Mouse (Mus musculus) gonadal fat pad, adult 2 months (tissue): Measurements from ENCODE around the gene Pou2f3. TPM values are rescaled to one million over a fixed set of nuclear protein-coding genes. Genes with fewer than 3 reads are reported as not detected.

ENCODE experiments used
- DNase-seq: peaks from one replicate; pipeline ENCODE4 v3.0.0-alpha.2; 2012; ENCODE audit warnings: low read depth
- polyA plus RNA-seq: library from polyadenylated mRNA; depleted of rRNA; stranded (reverse); fragments of >200 nt; gene quantifications from 2 replicates; pipeline ENCODE4 v1.2.3, GENCODE M21; 2012; rRNA removed

Pou2f3 gene
- polyA plus RNA-seq = 0.15 TPM in 2 replicates

- peak; percentile 44 for DNase-seq
Measured at GRCm38 (mm10) chr9:43210190-43210682, at the start of gene Pou2f3. Gene Pou2f3 (minus strand): TSS chr9:43210369.

GRCm38 (mm10) chr9:43253271-43253681 lies 43.1 kb upstream of the Pou2f3 start:
- no peak for DNase-seq

- no peak for DNase-seq
Measured at GRCm38 (mm10) chr9:43252790-43253189, 42.6 kb upstream of the Pou2f3 start.

GRCm38 (mm10) chr9:43251786-43252185 lies 41.6 kb upstream of the Pou2f3 start:
- DNase-seq = no peak

GRCm38 (mm10) chr9:43246738-43247180 lies 36.6 kb upstream of the Pou2f3 start:
- no peak for DNase-seq

- no peak for DNase-seq
Measured at GRCm38 (mm10) chr9:43245801-43246570, 35.8 kb upstream of the Pou2f3 start.

- DNase-seq = no peak
Measured at GRCm38 (mm10) chr9:43242432-43242831, 32.3 kb upstream of the Pou2f3 start.

- DNase-seq = no peak
Measured at GRCm38 (mm10) chr9:43241970-43242369, 31.8 kb upstream of the Pou2f3 start.

GRCm38 (mm10) chr9:43241291-43241690 lies 31.1 kb upstream of the Pou2f3 start:
- no peak for DNase-seq

GRCm38 (mm10) chr9:43240594-43240900 lies 30.4 kb upstream of the Pou2f3 start:
- DNase-seq = no peak

- no peak for DNase-seq
Measured at GRCm38 (mm10) chr9:43239712-43240593, 29.8 kb upstream of the Pou2f3 start, which contains the start of gene Oaf. Gene Oaf (minus strand): TSS chr9:43239911.

- no peak for DNase-seq
Measured at GRCm38 (mm10) chr9:43238631-43239545, 28.7 kb upstream of the Pou2f3 start.

- DNase-seq = no peak
Measured at GRCm38 (mm10) chr9:43238167-43238566, 28.0 kb upstream of the Pou2f3 start.

GRCm38 (mm10) chr9:43237111-43237775 lies 27.1 kb upstream of the Pou2f3 start:
- DNase-seq = no peak

GRCm38 (mm10) chr9:43236576-43236975 lies 26.4 kb upstream of the Pou2f3 start:
- DNase-seq = no peak

- no peak for DNase-seq
Measured at GRCm38 (mm10) chr9:43236106-43236505, 25.9 kb upstream of the Pou2f3 start.

- no peak for DNase-seq
Measured at GRCm38 (mm10) chr9:43235336-43235735, 25.2 kb upstream of the Pou2f3 start.

GRCm38 (mm10) chr9:43234496-43234895 lies 24.3 kb upstream of the Pou2f3 start:
- no peak for DNase-seq

- no peak for DNase-seq
Measured at GRCm38 (mm10) chr9:43233515-43233914, 23.3 kb upstream of the Pou2f3 start.

GRCm38 (mm10) chr9:43233044-43233443 lies 22.9 kb upstream of the Pou2f3 start:
- DNase-seq = no peak

GRCm38 (mm10) chr9:43232286-43232685 lies 22.1 kb upstream of the Pou2f3 start:
- DNase-seq = no peak
